Mouse (Mus musculus) urinary bladder, postnatal 25 days (tissue): ENCODE data around the gene Glo1.

Source experiments
- DNase-seq: peaks from one replicate; pipeline ENCODE4 v3.0.0; 2022; ENCODE audit warnings: low spot score

The Glo1 gene

DNA sequence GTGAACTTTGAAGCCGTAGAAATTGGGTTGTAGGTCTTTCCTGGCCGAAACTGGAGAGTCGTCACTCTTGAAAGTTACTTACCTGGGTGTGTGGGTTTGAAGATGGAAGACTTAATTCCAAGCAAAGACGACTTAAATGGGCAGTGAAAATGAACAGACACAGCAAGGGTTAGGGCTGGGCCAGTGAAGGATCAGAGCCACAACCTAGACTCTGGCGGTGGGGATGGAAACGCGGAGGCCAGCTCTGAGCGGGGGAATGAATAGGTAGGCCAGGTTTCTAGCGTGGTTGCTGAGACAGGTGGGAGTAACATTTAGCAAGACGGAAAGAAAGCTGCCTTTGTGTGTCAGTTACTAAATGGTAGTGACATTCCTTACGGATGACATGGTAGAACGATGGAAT is 49.7 kb downstream of the Glo1 start:
- DNase-seq = no peak

- peak; percentile 94 for DNase-seq
These were observed 50.5 kb downstream of the Glo1 start, which contains the start of gene Btbd9 for GRCm38 (mm10) chr17:30575941-30576773. Gene Btbd9, minus strand, starts transcription at chr17:30576488.

DNA sequence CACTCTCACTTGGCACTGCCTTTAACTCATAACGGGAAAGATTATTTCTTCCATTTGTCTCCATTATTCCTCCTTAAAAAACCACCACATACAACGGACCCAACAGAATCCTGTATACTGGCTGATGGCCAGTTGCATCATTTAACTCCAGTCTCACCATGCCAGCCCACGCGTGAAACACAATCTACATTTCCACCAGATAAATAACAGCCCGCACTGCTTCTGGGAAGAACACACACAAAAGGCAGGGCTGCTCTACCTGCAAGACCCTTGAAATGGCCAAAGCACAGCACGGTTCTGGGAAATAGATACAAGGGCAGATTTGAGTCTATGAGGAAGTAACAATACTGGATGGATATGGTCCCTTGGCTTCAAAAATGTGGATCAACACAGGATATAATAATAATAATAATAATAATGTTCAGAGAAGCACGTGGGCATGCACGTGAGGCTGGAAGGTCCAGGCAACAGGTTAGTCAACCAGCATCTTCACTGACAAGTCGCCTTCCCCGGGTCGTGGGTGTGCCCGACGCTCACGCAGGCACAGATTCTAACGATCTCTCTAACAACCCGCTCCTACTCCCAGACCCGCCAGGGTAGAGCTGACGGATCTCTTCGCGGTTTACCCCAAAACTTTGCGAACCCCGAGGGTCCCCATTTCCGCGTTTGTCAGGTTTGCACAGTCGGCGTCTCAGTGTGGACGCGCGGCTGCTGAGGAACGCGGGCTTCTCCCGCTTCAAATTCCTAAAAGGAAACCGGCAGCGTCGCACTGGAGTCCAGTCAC is 51.4 kb downstream of the Glo1 start:
- DNase-seq = peak; percentile 63

GRCm38 (mm10) chr17:30574783-30575075 is 51.9 kb downstream of the Glo1 start:
- DNase-seq = no peak

DNA sequence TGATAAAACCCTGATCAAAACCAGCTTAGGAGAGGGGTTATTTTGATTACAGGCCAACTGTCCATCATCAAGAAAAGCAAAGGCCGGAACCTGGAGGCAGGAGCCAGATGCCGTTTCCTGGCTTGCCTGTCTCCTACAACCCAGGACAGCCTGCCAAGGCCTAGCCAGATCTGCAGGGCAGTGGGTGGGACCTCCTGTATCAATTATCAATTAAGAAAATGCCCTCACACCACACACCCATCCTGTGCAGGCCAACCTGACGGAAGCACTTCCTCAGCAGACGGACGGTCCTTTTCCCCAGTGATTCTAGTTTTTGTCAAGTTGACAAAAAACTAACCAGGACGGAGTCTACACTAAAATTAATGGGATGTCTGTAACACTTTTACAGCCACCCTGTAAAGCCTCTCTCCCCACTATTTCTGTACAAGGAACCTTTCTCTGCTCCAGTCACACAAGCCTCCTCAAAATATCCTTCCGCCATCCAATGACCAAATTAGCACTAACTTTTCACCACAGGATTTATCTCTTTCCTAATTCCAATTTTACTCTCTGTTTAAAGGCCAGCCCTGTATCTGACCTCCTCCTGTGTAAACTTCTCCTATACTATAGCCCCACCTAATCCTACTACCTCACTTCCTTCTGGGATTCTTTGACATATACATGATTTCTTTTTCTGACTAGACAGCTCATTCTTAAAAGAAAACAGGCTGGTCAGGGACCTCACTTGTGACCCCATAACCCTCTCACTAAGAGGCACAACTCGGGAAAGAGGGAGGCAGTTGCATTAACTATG is 52.5 kb downstream of the Glo1 start:
- no peak for DNase-seq

GRCm38 (mm10) chr17:30570971-30571370 is 55.7 kb downstream of the Glo1 start:
- DNase-seq = no peak

- DNase-seq = peak; percentile 31
These were observed 56.5 kb downstream of the Glo1 start for GRCm38 (mm10) chr17:30570173-30570572.

GRCm38 (mm10) chr17:30568473-30568872 is 58.2 kb downstream of the Glo1 start:
- no peak for DNase-seq

- DNase-seq = no peak
These were observed 61.7 kb downstream of the Glo1 start for GRCm38 (mm10) chr17:30564971-30565370.

DNA sequence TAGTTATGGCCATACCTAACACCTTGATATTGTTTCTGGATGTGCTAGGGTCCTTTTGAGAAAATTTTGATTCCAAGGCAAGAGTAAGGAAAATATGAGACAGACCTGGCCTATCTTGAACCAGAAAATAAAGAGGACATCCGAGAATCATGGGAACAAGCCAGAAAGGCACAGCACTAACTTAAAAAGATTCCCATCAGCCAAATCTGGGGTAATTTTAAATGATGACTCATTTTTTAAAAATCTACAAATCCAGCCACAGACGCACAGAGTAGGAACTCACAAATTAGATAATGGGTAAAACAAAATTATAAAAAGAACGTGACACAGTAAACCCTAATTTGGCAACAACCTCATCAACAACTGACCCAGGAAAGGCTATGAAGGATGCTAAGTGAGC is 62.3 kb downstream of the Glo1 start:
- no peak for DNase-seq

DNA sequence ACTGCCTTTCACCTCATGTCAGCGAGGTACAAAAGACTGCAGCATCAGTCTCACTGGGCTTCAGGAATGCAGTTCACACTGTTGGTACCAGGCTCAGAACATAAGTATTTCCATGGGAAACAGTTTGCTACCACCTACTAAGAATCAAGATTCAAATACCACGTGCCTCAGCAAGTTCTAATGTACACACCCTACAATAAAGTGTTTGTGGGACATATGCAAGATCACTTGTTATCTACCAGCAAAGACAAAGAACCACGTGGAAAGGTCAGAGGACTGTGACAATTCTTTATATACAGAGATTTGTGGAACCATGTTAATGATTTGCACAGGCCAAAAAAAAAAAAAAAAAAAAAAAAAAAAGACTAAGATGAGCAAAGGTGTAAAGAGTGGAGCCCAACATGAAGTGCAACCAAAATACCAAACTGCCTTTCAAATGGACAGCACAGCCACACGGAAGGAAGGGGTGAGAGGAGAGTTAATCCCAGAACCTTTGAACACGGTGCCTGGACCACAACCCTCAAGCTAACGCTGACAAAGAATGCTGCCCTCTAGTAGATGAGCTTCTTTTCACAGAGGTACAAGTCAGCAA is 63.1 kb downstream of the Glo1 start:
- DNase-seq = no peak

- DNase-seq = no peak
These were observed 63.9 kb downstream of the Glo1 start for GRCm38 (mm10) chr17:30562770-30563169.

- peak; percentile 52 for DNase-seq
These were observed 67.1 kb downstream of the Glo1 start for GRCm38 (mm10) chr17:30559536-30559935.

DNA sequence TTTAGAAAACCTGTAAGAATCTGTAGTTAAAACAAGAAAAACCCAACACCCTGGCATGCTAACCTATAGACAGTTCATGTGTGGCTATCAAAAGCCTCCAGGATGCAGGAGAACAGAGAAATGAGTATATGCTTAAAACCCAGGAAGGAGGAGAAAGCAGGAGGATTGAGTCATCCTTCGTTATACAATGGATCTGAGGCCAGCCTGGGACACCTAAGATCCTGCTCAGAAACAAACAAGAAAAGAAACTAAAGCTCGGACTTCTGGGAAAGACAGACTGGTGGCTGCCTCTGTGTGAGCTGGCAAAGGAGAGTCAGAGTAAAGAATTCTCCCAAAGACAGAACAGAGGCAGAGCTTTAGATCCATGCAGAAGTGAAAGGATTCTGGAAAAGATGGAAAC is 68.0 kb downstream of the Glo1 start:
- no peak for DNase-seq

DNA sequence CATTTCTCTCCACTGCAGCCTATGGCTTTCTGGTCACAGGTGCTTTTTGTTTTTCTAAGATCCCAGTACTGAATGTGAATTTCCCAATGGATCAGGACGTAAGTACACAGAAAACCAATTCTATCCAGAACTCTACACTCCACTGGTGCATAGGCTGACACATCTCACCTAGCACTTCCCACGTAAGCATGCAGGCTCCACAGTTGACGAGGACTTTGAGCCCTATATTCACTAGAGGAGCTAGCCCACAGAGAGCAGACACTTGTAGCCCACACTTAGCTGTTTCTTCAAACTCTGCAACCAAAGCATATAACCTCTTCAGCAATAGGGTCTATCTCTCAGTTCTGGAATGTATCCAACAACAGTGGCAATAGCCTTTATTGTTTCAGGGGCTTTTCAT is 70.2 kb downstream of the Glo1 start:
- DNase-seq = no peak

DNA sequence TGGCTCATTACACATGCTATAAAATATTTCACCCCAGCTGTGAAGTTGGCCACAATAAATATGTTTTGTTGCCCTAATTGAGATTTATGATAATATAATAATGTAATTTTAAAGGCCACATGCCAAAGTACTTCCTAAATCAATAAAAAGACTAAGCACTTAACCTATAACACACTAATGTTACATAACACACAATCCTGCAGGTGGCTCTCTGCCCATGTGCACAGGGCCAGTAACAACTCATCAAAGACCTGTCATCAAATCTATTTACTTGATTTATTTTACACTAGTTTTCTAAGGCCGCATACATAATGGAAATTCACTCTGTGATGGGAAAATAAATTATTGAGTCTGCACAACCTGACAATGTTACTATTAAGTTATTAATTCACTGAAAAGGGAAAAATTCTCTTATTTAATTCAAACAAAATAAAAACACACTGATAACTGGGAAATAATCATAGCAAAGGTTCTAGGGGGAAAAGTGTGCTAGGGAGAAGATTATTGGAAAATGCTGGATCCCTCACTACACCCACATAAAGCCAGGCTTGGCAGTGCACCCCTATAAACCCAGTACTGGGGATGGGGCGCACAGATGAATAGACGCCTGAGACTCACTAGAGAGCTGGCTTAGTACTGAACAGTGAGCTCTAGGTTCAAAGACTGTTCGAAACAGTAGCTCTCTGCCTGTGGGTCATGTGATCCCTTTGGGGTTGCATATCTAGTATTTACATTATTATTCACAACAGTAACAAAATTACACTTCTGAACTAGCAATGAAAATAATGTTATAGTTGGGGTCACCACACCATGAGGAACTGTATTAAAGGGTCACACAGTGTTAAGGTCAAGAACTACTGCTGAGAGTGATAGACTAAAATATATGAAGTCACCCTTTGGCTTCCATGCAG is 73.4 kb downstream of the Glo1 start:
- no peak for DNase-seq

DNA sequence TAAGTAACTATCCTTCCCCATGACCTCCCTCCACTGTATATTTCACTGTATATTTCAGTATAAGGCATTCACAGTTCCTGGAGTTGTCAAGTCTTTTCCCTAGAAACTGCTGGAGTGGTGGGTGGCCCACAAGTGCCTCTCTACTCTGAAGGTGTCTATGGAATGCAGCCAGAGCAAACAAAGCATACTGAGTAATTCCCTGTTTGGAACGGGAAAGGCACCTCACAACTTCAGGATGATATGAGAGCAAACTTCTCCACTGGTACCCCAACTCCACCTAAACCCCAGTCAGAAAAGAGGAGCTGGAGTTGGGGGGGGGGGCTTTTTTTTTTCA is 75.9 kb downstream of the Glo1 start:
- DNase-seq = no peak

GRCm38 (mm10) chr17:30549899-30550773 is 76.5 kb downstream of the Glo1 start:
- no peak for DNase-seq

DNA sequence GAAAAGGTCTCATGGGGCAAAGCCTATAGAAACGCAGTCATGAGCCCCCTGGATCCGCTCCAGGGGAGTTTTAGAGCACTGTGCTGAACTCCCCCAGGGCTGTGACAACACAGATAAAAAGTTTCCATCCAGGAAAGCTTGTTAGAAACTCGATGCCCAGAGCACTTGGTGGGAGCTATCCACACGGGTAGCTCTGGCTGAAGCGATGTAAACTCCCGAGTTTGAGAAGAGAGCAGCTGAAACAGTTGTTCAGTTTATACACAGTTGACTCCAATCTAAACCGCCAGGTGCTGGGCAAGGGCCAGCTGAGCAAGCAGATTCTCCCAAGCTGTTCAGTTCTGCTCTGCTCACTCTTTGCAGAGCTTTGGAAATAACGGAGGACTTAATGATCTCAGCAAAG is 87.6 kb downstream of the Glo1 start:
- no peak for DNase-seq

GRCm38 (mm10) chr17:30536651-30537050 is 90.0 kb downstream of the Glo1 start:
- DNase-seq = no peak
